Mouse (Mus musculus) adrenal gland, postnatal 36 days (tissue): ENCODE data around the gene Snx29. TPM values are rescaled to one million over a fixed set of nuclear protein-coding genes. Genes with fewer than 3 reads are reported as not detected.
A peak's percentile ranks its signal among the peaks of the same experiment; 100 is the strongest.
"Not testable (repeated sequence)": the region's sequence is repeated elsewhere in the genome, so short reads cannot be mapped to it uniquely, and the experiment has no call there.

Source experiments
- DNase-seq, 2 experiments: peaks; one replicate each; pipeline ENCODE4 v3.0.0; 2021; ENCODE audit warnings: mixed read lengths in 1 of 2
- total RNA-seq, 2 experiments: library from RNA; stranded (reverse); gene quantifications; 2 replicates each; pipeline ENCODE4 v1.2.3; 2021

The Snx29 gene
- total RNA-seq, 2 experiments from 2014 or later: 16.7 to 20.1 TPM

DNA sequence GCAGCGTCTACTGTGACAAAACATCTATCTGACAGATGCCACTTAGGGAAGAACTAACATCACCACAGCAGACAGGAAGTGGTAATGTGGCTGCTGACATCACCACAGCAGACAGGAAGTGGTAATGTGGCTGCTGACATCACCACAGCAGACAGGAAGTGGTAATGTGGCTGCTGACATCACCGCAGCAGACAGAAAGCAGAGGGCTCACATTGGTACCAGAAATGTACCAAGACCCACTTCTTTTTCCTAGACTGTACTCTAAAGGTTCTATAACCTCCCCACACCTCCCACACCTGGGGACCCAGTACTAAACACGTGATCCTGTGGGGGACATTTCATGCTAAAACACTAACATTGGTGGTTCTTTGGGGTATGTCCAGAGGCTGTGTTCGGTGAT lies 126.0 kb downstream of the Snx29 start:
- not testable (repeated sequence) for DNase-seq

DNA sequence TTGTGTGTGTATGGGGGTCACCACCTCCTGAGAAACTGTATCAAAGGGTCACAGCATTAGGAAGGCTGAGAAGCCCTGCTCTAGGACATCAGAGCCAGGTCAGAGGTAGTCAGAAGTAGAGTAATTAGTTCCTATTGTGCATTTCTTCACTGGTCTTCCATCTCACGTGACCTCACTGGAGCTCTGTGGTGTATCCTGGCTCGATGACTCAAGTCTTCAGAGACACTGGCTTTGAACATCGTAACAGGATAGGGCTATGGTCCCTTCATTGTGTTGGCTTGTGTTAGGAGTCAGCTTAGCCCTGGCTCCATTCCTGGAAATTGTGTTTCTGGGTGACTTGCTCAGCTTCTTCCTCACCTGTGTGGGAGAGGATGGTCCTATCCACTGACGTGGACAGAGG lies 126.6 kb downstream of the Snx29 start:
- no peak for DNase-seq

DNA sequence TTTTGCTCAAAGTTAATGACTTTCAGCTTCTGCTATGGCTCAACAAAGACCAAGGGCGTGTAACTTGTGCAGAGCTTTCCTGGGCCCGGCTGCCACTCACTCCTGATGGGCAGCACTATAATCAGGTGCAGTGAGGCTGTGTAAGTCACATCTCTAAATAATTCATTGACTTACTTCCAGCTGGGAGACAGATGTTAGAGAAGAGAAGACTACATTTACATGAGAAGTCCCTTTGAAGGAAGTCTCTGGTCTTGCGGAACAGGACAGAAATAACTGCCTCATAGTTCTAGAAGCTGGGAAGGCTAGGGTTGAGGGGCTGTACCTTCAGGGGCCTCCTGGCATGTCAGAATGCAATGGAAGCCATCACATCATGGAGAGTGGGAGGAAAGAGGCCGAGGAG lies 127.9 kb downstream of the Snx29 start:
- no peak for DNase-seq

DNA sequence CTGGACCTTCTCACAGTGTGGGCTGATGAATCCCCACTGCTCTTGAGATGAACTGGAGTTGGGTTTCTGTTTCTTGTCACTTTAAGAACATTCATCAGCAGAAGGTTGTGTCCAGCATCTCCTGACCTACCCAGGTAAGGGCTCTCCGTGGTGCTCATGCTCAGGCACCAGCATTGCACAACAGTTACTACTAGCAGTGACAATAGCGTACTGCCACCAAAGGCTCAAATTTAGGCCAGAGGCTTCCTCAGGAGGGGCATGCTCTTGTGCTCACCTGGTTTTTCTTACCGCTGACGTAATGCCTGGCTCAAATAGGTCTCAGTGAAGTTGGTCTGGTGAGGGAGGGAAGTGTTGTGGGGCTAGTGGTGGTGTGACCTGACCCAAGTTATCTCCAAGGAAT lies 132.2 kb downstream of the Snx29 start:
- DNase-seq: no peak

DNA sequence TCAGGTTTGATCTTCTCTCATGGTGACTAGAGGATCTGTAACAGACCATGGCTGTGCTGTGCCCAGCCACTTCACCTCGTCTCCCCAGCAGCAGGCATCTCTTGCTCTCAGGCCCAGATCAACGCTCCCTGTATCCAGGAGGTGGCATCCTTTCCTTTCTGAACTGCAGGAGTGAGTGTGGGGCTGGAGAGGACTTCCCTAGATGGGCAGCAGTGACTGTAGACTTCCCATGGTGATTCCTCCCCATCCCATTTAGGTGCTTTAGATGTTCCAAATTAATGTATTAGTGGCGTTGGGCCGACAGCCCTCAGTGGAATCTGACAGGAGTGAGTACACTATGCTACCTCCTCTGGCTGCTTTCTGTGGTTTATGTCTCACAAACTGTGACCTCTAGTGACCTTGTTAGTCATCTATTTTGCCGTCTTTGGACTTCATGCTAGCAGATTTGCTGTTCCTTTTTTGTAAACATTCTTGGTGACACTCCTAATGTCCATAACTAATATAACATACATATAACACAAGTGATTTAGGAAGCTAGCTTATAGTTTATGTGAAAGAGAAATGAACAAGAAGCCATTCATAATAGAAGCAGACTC lies 132.9 kb downstream of the Snx29 start:
- peak in 1 of 2 experiments; percentile 16 for DNase-seq

DNA sequence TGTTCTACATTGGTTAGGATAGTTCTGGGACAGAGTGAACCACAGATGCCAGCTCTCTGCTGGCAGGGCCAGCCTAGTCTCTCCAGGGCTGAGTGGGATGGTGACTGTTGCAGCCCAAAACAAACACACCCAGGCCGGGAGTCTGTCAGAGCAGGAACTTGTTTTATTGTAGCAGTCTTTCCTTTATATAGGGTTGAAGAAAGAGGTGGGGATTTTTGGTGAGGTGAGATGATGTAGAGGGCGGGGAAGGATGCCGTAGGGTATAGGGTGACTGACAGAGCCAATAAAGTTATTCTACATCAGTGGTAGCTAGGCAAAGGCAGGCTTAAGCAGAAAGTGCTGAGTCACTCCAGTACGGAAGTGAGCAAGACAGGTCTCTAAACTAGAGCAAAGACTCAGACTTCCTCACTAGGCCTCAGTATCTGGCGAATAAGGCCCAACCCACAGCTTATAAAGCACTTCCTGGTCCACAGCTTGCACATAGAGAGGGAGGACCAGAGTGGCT lies 133.5 kb downstream of the Snx29 start:
- peak; percentile 8 to 9 for DNase-seq

DNA sequence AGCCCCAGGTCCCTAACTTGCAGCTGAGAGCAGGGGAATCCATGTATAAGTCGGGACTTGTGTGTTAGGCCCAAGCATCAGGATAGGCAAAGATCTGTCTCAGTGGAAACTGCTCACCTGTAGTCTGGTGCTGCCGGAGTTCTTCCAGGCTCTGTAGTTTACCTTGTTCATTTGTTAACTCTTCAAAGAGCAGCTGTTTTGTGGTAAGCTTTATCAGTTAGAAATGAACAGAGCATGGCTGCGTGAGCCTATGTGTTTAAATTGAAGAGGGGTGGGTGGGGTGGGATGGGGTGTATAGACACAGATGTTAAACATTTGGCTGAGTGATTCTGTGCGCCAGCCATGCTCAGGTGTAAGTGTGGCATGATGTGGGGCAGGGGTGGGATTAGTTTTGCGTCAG lies 134.4 kb downstream of the Snx29 start:
- DNase-seq: no peak

DNA sequence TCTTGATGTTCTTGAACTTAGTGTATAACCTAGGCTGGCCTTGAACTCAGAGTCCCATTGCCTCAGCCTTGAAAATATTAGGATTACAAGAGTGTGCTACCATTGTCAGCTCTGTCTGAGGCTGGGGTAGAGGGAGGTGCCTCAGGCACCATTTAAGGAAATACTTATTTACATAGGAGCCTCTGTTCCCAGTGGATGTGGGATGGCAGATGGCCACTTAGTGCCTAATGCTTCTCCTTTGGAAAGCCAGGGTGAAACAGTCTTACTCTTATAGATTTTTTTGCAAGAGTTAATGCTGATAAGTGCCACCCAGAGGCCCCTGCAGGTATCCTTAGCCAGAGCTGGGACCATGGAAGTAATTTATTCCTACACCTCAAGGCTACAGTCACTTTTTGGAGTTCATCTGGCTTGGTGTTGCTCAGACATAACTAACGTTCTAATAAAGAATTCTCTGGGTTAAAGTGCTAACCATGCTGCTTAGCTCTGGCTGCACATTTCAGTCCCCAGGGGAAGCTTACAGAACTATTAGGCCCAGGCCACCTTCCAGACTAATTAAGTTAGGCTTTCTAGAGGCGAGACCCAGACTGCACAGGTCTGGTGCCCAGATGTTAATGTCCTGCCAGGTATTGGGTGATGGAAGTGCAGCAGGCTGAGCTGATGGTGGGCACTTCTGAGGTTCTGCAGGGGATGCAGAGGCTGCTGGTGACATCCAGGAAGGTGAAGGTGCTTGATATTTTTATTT lies 135.1 kb downstream of the Snx29 start:
- no peak for DNase-seq

DNA sequence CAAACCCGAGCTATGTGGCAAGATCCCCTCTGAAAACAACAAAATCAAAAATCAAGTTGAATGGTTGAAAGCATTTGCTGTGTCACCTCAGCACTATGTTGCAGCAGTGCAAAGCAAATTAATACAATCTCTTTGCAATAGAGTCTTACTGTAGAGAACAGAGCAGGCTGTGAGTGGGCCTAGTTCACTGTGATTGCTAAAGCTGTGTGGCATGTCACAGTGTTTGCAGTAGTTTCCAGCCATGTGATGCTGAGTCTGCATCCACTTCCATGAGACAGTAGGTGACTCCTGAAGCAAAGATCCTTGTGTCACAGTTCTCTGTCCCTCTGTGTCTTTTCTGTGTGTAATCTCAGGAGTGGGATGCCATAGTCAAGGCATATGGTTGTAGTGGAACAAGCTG lies 137.5 kb downstream of the Snx29 start:
- DNase-seq: no peak

DNA sequence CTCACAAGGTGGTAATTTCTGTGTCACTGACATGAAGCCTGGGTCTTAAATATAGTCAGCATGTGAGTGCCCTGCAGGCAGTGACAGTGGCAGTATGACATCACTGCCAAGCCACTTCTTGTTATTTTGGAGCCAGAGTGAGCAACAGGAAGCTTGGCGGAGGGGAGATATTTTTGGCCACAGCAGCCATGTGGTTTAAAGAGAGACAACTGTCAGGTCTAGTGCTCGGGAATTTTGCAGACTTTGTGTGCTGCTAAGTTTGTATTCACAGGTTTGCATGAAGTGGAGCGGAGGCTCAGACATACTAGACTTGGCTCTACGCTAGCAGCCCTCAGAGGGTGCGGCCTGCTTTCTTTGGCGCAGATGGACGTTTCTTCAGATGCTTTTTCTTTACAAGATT lies 138.9 kb downstream of the Snx29 start:
- peak; percentile 14 to 17 for DNase-seq

DNA sequence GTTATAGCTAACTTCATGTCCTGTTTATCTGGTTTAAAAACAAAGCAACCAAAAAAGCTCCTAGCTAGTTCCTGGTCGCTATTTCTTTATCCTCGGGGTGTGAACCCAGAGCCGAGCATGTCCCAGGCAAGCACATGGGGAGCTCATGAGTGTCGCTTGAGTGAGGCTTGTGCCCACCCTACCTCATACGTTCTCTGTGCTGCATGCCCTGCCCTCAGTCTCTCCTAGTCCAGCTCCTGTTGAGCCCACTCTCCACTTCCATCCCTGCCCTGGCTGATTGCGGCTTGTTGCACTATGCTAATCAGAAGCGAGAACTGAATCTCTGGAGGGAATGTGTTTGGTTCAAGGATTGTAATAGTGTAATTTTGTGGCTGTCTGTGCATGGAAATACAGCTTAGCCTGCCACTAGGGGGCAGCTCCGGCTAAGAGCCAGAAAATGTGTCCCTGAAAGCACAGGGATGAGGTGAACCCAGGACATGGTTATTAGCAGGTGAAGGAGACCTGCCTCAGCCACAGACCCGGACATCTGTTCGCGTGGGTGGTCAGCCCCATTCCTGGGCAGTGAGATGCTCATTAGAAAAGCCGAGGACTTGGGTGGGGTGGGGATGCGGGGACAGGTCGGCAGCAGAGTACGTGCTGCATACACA lies 145.9 kb downstream of the Snx29 start:
- peak; percentile 68 to 81 for DNase-seq

DNA sequence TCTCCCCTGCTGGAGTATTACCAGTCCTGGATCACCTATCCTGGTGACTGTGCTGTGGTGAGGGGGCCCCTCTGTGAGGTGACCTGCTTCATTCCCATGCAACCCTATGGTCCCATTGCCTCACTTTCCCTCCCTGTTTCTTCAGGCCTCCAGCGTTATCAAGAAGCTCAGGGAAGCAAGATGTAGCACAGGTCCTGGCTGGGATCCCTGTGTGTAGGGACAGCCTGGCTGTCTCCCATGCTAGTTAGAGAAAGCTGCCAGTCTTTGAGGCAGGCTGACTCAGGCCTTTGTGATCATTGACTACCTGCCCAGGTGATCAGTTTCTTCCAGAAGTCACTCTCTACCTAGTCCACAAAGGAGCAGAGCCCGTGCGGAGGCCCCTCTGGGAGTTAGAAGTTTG lies 146.8 kb downstream of the Snx29 start:
- no peak for DNase-seq

DNA sequence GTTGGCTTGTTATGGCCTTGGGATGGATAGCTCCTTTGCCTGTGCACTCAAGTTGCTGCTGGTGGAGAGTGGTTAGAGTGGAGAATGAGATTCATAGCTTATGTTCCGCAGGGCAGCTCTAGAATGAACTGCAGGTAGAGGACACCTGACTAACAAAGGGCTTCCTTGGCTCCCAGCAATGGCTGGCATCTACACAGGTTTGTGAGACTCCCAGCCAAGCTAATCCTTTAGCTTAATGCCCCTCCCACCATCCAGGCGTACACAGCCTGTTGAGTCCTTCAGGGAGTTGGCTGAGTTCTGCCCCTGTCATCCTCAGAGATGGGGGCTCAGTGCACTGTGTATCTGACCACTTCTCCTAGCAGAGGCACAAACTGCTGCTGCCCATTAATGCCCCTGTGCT lies 148.5 kb downstream of the Snx29 start:
- no peak for DNase-seq

DNA sequence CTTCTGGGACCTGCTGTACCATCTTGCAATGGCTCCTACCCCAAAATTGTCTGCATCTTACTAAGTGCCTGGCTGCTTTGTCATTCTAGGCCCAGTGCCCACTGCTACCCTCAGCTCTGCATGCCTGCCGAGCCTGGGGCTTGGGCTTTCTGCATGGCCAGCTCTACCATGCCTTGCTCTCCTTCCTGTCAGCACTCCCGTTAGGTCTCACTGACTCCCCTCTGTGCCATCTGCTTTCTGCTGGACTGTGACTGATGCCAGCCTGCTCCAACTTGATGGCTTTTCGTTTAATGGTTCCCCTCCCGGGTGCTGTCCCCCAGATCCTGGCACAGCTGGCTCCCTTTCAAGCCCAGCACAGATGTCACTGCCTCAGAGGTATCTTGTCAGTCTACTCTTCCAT lies 150.1 kb downstream of the Snx29 start:
- DNase-seq: no peak

DNA sequence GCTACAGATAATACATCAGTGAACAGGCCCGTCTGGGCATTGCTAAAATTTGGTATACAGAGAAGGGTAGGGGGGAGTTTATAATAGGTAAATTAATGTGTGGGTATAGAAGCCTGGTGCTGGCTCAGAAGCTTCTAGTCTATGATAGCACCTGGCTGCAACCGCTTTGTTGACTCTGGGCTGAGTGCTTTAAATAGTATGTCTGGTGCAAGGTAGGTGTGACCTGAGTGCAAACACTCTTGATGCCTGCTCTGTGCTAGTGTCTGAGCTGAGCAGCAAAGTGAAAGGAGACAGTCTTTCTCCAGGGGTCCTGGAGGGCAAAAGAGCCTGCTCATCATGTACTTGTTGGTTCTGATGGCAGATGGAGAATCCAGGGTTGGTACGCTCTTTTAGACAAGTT lies 150.8 kb downstream of the Snx29 start:
- DNase-seq: no peak

DNA sequence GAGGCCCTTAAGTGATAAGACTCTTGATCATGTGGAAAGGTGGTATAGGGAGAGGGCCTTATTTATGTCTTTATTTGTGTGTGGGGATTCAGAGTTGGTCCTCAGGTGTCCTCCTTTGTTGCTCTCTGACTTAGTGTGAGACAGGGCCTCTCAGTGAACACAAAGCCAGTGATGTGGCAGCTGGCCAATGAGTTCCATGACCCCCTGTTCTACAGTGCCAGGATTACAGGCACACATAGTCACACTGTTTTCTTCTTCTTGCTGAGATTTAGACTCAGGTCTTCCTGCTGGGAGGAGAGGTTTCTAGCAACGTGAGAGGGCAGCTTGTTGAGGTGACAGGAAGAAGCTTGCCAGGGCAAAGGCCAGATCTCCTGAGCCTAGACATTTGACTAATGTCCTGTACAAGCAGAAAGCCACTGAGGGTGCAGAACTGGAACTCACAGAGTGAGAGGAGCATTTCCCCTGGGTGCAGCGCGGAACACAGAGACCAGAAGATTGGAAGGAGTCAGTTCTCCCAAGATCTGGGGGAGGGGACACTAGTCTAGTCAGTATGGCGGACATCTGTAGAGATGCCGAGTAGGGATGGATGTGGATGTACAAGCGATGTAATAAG lies 151.3 kb downstream of the Snx29 start:
- no peak for DNase-seq

DNA sequence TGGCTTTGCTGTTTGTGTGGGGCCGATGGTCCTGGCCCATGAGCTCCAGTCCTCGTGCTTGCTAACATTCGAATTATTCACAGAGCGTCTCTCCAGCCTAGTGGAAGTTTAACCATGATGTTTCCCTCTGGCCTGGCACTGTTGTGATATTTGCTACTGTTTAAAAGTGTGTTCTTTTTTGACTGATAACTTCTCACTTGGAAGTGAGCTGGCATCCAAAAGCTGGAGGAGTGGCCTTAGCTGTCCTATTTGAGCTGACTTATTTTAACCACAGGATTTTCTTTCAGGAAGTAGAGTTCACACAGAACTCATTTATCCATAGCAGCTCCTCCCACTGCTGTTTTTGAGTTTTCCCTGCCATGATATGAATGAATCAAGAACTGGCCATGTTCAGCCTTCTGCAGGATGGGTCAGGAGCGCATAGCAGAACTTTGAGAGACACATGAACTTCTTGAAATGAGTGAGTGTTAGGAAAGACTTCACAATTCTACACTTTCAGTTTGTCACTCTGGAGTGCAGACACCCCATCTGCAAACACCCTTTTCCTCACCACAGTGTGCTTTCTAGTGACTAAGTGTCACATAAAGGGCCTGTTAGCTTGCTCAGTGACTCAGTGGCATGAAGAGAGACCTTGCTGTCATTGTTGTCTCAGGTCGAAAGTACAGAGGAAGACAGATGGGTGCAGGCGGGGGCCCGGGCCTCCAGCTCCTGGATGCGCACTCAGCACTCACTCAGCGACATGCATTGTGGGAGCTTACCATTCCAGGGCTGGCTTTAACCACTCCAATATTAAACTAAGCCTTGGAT lies 152.6 kb downstream of the Snx29 start:
- no peak for DNase-seq

DNA sequence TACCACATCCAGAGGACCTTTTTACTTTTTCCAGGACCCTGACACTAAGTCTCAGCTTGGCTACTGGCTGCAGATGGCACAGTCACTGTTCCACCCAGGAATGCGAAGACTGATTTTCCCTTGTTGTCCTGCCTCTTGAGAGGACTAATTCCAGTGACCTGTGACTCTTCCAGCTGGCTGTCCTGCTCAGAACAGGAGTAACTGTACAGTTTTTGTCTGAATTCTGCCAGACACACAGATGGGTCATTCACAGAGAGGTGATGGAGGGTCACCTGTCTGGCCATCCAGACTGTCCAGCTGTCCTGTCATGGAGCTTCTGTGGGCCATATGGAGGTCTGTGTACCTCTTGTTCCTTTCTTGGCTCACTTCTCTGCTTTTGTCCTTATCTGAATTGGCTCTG lies 153.6 kb downstream of the Snx29 start:
- no peak for DNase-seq

DNA sequence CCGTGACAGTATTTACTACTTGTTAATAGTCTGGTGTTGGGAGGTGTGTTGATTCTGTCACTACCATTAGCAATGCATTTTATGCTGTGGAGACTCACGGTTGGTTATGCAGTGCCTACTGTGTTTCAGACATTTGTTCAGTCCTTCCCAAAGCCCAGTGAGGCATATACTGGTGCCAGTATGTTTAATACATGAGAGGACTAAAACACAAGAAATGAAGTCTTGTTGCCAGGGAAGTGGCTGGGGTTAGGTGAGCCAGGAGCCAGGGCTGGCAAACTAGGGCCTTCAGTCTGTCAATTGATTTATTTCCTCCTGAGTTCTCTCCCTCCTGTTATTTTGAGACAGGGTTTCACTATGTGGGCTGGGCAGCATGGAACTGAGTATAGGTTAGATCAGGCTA lies 154.3 kb downstream of the Snx29 start:
- no peak for DNase-seq

DNA sequence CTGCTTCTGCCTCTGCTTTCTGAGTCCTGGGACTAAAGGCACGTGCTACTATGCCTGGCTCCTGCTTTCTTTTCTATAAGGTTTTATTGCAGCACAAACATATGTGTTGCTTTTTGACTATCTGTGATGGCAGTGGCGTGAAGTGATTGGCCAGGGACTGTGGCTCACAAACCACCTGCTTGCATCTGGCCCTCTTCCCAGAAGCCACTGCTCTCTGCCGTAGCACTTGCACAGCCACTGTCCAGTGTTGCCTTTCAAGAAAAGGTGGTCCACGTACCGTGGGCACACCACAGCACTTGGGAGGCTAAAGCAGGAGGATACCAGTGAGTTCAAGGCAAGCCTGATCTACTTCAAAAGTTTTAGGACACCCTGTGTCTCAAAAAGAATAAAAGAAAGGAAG lies 154.9 kb downstream of the Snx29 start:
- no peak for DNase-seq

DNA sequence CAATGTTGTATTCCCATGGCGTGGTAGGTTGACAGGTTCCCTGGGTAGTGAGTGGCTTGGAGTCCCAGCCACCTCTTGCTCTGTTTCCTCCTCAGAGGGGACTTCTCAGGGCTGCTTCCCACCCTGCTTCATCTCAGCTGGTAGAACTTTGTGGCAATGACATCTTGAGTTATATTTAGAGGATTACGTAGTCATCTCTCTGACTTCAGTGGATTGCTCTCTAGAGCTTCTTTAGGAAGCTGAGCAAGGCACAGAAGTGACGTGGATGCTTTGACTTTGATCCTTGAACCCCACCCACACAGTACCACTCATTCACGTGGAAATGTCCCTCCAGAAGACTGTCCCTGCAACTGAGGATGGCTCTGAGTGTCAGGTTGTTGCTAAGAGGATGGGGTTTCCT lies 156.9 kb downstream of the Snx29 start:
- DNase-seq: no peak

DNA sequence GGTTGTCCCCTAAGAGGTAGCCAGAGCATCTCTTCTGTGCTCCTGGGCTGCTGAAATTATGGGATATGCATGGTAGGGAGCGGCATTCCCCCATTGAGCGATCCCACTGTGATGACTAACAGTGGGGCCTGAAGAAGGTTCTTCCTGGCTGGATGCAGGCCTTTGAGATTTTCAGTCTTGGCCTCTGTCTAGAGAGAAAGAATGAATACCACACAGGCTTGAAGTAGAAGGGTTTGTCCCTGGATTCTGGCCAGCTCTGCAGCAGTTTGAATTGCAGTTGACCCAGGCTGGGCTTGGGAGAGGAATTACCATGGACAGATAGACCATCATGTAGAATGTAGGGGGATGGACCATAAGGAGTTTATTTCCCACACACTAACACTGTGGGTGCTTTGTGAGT lies 159.5 kb downstream of the Snx29 start:
- no peak for DNase-seq
